Mouse (Mus musculus) stomach, postnatal 0 days (tissue): ENCODE data around the gene Cnksr1.

Experiments
- CTCF ChIP-seq: IDR thresholded peaks from 2 replicates; pipeline ENCODE4 v1.5.1; 2016; ENCODE audit warnings: antibody characterized with exemption, low read depth, mild to moderate bottlenecking, moderate library complexity
- EP300 ChIP-seq: optimal IDR thresholded peaks from 2 replicates; pipeline ENCODE3; 2016; ENCODE audit warnings: antibody characterized with exemption

- TF ChIP-seq CTCF (peak; percentile 56; the same call in 1 of the 2 replicates), EP300 (no peak)
Measured at GRCm38 (mm10) chr4:134287168-134287564, 49.0 kb upstream of the Cnksr1 start.
